Mouse (Mus musculus) G1E (cell line): ENCODE results near the gene 2310030G06Rik.

Experiments
- CTCF ChIP-seq: IDR thresholded peaks from 2 replicates; pipeline ENCODE4 v1.5.1; 2012; ENCODE audit warnings: low read depth, low read length, inconsistent platforms, mixed read lengths
- GATA1 ChIP-seq: IDR thresholded peaks from 2 replicates; pipeline ENCODE4 v1.6.1; 2012; ENCODE audit warnings: borderline replicate concordance, low read length, inconsistent platforms, mixed read lengths
- POLR2AphosphoS5 ChIP-seq: IDR thresholded peaks from 2 replicates; pipeline ENCODE4 v1.6.1; 2012; ENCODE audit warnings: low read depth, low read length, inconsistent platforms; ENCODE audit not compliant: insufficient replicate concordance

GRCm38 (mm10) chr9:50752054-50752602 lies 5.8 kb upstream of the 2310030G06Rik start, which contains the start of gene Hspb2:
- TF ChIP-seq CTCF (no peak), GATA1 (no peak), POLR2AphosphoS5 (no peak)
